Mouse (Mus musculus) kidney, postnatal 0 days (tissue): ENCODE results near the gene Dnaja2. TPM values are rescaled to one million over a fixed set of nuclear protein-coding genes. Genes with fewer than 3 reads are reported as not detected.
A peak's percentile ranks its signal among the peaks of the same experiment; 100 is the strongest.

Experiments used
- ATAC-seq: fragments of 200-750 bp; cut with Nextera tagmentation; replicated peaks from 2 replicates; pipeline ENCODE4 v1.8.0; 2017; ENCODE audit warnings: low read depth, moderate number of reproducible peaks, moderate TSS enrichment, moderate library complexity; ENCODE audit not compliant: low FRiP score
- DNase-seq: peaks from one replicate; pipeline ENCODE4 v3.0.0-alpha.2; 2016; ENCODE audit warnings: low spot score
- H3K27ac ChIP-seq: fragments of 300-500 bp; sonication (generic); 2 replicates; pipeline ENCODE4 v1.5.1; 2014; ENCODE audit warnings: mild to moderate bottlenecking
- H3K27me3 ChIP-seq: fragments of 300-500 bp; sonication (generic); 2 replicates; pipeline ENCODE4 v1.6.1; 2014; ENCODE audit warnings: low read length, mixed read lengths; ENCODE audit not compliant: insufficient read depth
- H3K36me3 ChIP-seq: fragments of 300-500 bp; sonication (generic); 2 replicates; pipeline ENCODE4 v1.6.1; 2014; ENCODE audit warnings: low read length, mixed read lengths; ENCODE audit not compliant: insufficient read depth
- H3K4me1 ChIP-seq: fragments of 300-500 bp; sonication (generic); replicated peaks from 2 replicates; pipeline ENCODE4 v1.6.1; 2014; ENCODE audit warnings: antibody characterized with exemption, low read length, mixed read lengths; ENCODE audit not compliant: insufficient read depth
- H3K4me2 ChIP-seq: fragments of 300-500 bp; sonication (generic); 2 replicates; pipeline ENCODE4 v1.6.1; 2014; ENCODE audit warnings: mild to moderate bottlenecking, low read length, moderate library complexity, mixed read lengths
- H3K4me3 ChIP-seq: fragments of 300-500 bp; sonication (generic); replicated peaks from 2 replicates; pipeline ENCODE4 v1.5.1; 2014; ENCODE audit warnings: low read depth, low read length
- H3K9ac ChIP-seq: fragments of 300-500 bp; sonication (generic); 2 replicates; pipeline ENCODE4 v1.6.1; 2014; ENCODE audit warnings: low read depth, low read length
- H3K9me3 ChIP-seq: fragments of 300-500 bp; sonication (generic); replicated peaks from 2 replicates; pipeline ENCODE4 v1.6.1; 2016; ENCODE audit warnings: low read length, inconsistent platforms, mixed read lengths
- CTCF ChIP-seq: IDR thresholded peaks from 2 replicates; pipeline ENCODE4 v1.5.1; 2016; ENCODE audit warnings: antibody characterized with exemption, low read depth, mild to moderate bottlenecking, moderate library complexity
- WGBS: fragments of 180-500 bp; shearing (Covaris S2); extraction: QIAGEN DNeasy Blood & Tissue Kit; methylation state at CpG from one replicate; pipeline ENCODE4 v1.1.7; 2014; 5-methylcytosine and 5-hydroxymethylcytosine counted together
- polyA plus RNA-seq: library from polyadenylated mRNA; unstranded; fragments of >200 nt; fragmentation: Nextera tagmentation; extraction: Ambion mirVana; gene quantifications from 2 replicates; pipeline ENCODE4 v1.2.1, GENCODE M21; 2015

Dnaja2 gene
- polyA plus RNA-seq, 1 experiment from 2014 or later: 143 TPM

- H3K4me1 ChIP-seq: no peaks in the 10 kb centered on the region
- H3K9ac ChIP-seq: no peak overlapping the region
- no peak overlapping the region for H3K27ac ChIP-seq
- no peak for TF ChIP-seq CTCF
- WGBS: 86% methylated on average over 2 of the region's 2 CpGs
- no peaks in the 10 kb centered on the region for H3K9me3 ChIP-seq
- H3K4me3 ChIP-seq: no peak overlapping the region
- H3K36me3 ChIP-seq: no peaks in the 10 kb centered on the region
- no peak overlapping the region for H3K4me2 ChIP-seq
- peak; percentile 43; the same call in 1 of the 2 replicates for ATAC-seq
- H3K27me3 ChIP-seq: no peaks in the 10 kb centered on the region
- DNase-seq: no peak
Measured at GRCm38 (mm10) chr8:85573972-85574496, 18.9 kb upstream of the Dnaja2 start.

GRCm38 (mm10) chr8:85570466-85570865 is 15.3 kb upstream of the Dnaja2 start:
- H3K4me1 ChIP-seq: no peaks in the 10 kb centered on the region
- ATAC-seq: no peak
- WGBS: 91% methylated on average over 4 of the region's 4 CpGs
- H3K36me3 ChIP-seq: no peaks in the 10 kb centered on the region
- no peak overlapping the region for H3K4me2 ChIP-seq
- H3K4me3 ChIP-seq: no peak overlapping the region
- H3K27me3 ChIP-seq: no peaks in the 10 kb centered on the region
- H3K9me3 ChIP-seq: no peaks in the 10 kb centered on the region
- no peak for DNase-seq
- no peak overlapping the region for H3K27ac ChIP-seq
- no peak overlapping the region for H3K9ac ChIP-seq
- TF ChIP-seq CTCF: no peak

- Histone ChIP-seq H3K27me3 (no peaks in the 10 kb centered on the region), H3K4me2 (no peak overlapping the region), H3K27ac (no peak overlapping the region), H3K36me3 (no peaks in the 10 kb centered on the region), H3K4me1 (no peaks in the 10 kb centered on the region), H3K4me3 (no peak overlapping the region), H3K9me3 (no peaks in the 10 kb centered on the region), H3K9ac (no peak overlapping the region)
- WGBS: 73% methylated on average over 2 of the region's 2 CpGs
- peak; percentile 73; the same call in 1 of the 2 replicates for ATAC-seq
- DNase-seq: no peak
- TF ChIP-seq CTCF: no peak
Measured at GRCm38 (mm10) chr8:85567801-85568200, 12.7 kb upstream of the Dnaja2 start.

GRCm38 (mm10) chr8:85565186-85565585 is 10.0 kb upstream of the Dnaja2 start:
- Histone ChIP-seq H3K4me2 (no peak overlapping the region), H3K9me3 (no peaks in the 10 kb centered on the region), H3K36me3 (no peaks in the 10 kb centered on the region), H3K9ac (no peak overlapping the region), H3K27me3 (no peaks in the 10 kb centered on the region), H3K27ac (no peak overlapping the region), H3K4me1 (no peaks in the 10 kb centered on the region), H3K4me3 (no peak overlapping the region)
- WGBS: 83% methylated on average over 3 of the region's 3 CpGs
- DNase-seq: no peak
- no peak for TF ChIP-seq CTCF
- no peak for ATAC-seq

- ATAC-seq (no peak), DNase-seq (no peak)
- WGBS: 95% methylated on average over 8 of the region's 8 CpGs
- H3K36me3 ChIP-seq: no peaks in the 10 kb centered on the region
- no peak overlapping the region for H3K27ac ChIP-seq
- H3K4me1 ChIP-seq: no peaks in the 10 kb centered on the region
- H3K27me3 ChIP-seq: no peaks in the 10 kb centered on the region
- no peak overlapping the region for H3K4me2 ChIP-seq
- TF ChIP-seq CTCF: no peak
- H3K9ac ChIP-seq: no peak overlapping the region
- no peak overlapping the region for H3K4me3 ChIP-seq
- H3K9me3 ChIP-seq: no peaks in the 10 kb centered on the region
Measured at GRCm38 (mm10) chr8:85563336-85563735, 8.2 kb upstream of the Dnaja2 start.

GRCm38 (mm10) chr8:85559966-85560365 is 4.8 kb upstream of the Dnaja2 start:
- 48% methylated on average over 2 of the region's 2 CpGs for WGBS
- no peaks in the 10 kb centered on the region for H3K27me3 ChIP-seq
- no peak for DNase-seq
- no peak overlapping the region for H3K4me3 ChIP-seq
- no peak for ATAC-seq
- H3K27ac ChIP-seq: no peak overlapping the region
- no peak for TF ChIP-seq CTCF
- H3K4me2 ChIP-seq: no peak overlapping the region
- no peaks in the 10 kb centered on the region for H3K36me3 ChIP-seq
- no peak overlapping the region for H3K9ac ChIP-seq
- no peaks in the 10 kb centered on the region for H3K9me3 ChIP-seq
- 0 out of 2 replicates have a peak, but pooled peaks cover 3% of the 10 kb centered on the region for H3K4me1 ChIP-seq

- Histone ChIP-seq H3K4me2 (no peak overlapping the region), H3K4me3 (no peak overlapping the region), H3K27me3 (no peaks in the 10 kb centered on the region), H3K9me3 (no peaks in the 10 kb centered on the region), H3K36me3 (no peaks in the 10 kb centered on the region), H3K27ac (no peak overlapping the region), H3K9ac (no peak overlapping the region), H3K4me1 (0 out of 2 replicates have a peak, but pooled peaks cover 3% of the 10 kb centered on the region)
- DNase-seq (no peak), ATAC-seq (no peak)
- no peak for TF ChIP-seq CTCF
- WGBS: 77% methylated on average over 1 of the region's 1 CpGs
Measured at GRCm38 (mm10) chr8:85559201-85559600, 4.1 kb upstream of the Dnaja2 start.
